Mouse (Mus musculus) mature B cell (primary cell): ENCODE results near the gene Got2.

Experiments used
- in situ Hi-C: fragments of 300-500 bp; cut with MboI; formaldehyde crosslinking; loops from 2 replicates; pipeline ENCODE4 v1.14.3; 2019

The Got2 gene

GRCm38 (mm10) chr8:95818211-95818610 is 70.1 kb downstream of the Got2 start:
- in situ Hi-C loops, result no loop called here

- in situ Hi-C loops, result no loop called here
Measured at GRCm38 (mm10) chr8:95817597-95817996, 70.8 kb downstream of the Got2 start.

GRCm38 (mm10) chr8:95816044-95816708 is 72.2 kb downstream of the Got2 start:
- in situ Hi-C loops, result no loop called here
